Mouse (Mus musculus) C2C12 (cell line): ENCODE measurements around the gene Styx. TPM values are rescaled to one million over a fixed set of nuclear protein-coding genes. Genes with fewer than 3 reads are reported as not detected.
"Not testable (repeated sequence)": the region's sequence is repeated elsewhere in the genome, so short reads cannot be mapped to it uniquely, and the experiment has no call there.

ENCODE experiments used
- H3K27me3 ChIP-seq: one replicate; pipeline ENCODE4 v1.6.1; 2011; ENCODE audit not compliant: control insufficient read depth, insufficient read depth, insufficient read length
- H3K36me3 ChIP-seq: one replicate; pipeline ENCODE4 v1.6.1; 2011; ENCODE audit not compliant: control insufficient read depth, insufficient read depth
- H3K4me3 ChIP-seq: one replicate; pipeline ENCODE4 v1.5.1; 2011; ENCODE audit warnings: mild to moderate bottlenecking, control low read depth; ENCODE audit not compliant: poor library complexity, insufficient read depth, severe bottlenecking
- H3K79me2 ChIP-seq: one replicate; pipeline ENCODE4 v1.6.1; 2011; ENCODE audit not compliant: control insufficient read depth, insufficient read depth
- H3K79me3 ChIP-seq: one replicate; pipeline ENCODE4 v1.6.1; 2011; ENCODE audit warnings: low read depth, control low read depth
- H3ac ChIP-seq: one replicate; pipeline ENCODE3; 2011; ENCODE audit warnings: low read depth; ENCODE audit not compliant: control insufficient read depth, insufficient read length
- CEBPB ChIP-seq: IDR thresholded peaks from one replicate; pipeline ENCODE4 v1.6.1; 2011; ENCODE audit warnings: low read depth, mild to moderate bottlenecking, control low read depth, moderate library complexity
- CTCF ChIP-seq: IDR thresholded peaks from one replicate; pipeline ENCODE4 v1.5.1; 2011; ENCODE audit not compliant: control insufficient read depth, insufficient read depth, insufficient read length
- FOSL1 ChIP-seq: IDR thresholded peaks from one replicate; pipeline ENCODE4 v1.8.0; 2011; ENCODE audit warnings: mild to moderate bottlenecking, low read length; ENCODE audit not compliant: poor library complexity, insufficient read depth, severe bottlenecking
- MAX ChIP-seq: IDR thresholded peaks from one replicate; pipeline ENCODE4 v1.6.1; 2011; ENCODE audit warnings: mild to moderate bottlenecking, control low read depth
- MYOD1 ChIP-seq: IDR thresholded peaks from one replicate; pipeline ENCODE4 v1.6.1; 2011; ENCODE audit warnings: low read depth; ENCODE audit not compliant: control insufficient read depth, insufficient read length
- MYOG ChIP-seq: IDR thresholded peaks from one replicate; pipeline ENCODE4 v1.6.1; 2011; ENCODE audit not compliant: control insufficient read depth, insufficient read length; ENCODE audit errors: extremely low read depth
- USF1 ChIP-seq: IDR thresholded peaks from one replicate; pipeline ENCODE4 v1.6.1; 2011; ENCODE audit warnings: low read depth, mild to moderate bottlenecking, control low read depth, moderate library complexity
- microRNA-seq: library from miRNA; unstranded; fragments of <30 nt; microRNA quantifications from one replicate; pipeline ENCODE4, GENCODE M21; 2019; ENCODE audit warnings: borderline microRNAs expressed
- polyA plus RNA-seq: library from polyadenylated mRNA; unstranded; fragments of >200 nt; fragmentation: generic; extraction: Trizol; gene quantifications from one replicate; pipeline ENCODE4 v1.2.1, GENCODE M21; 2012; ENCODE audit warnings: missing spikeins

The Styx gene
- polyA plus RNA-seq, 1 experiment: 6.7 TPM

GRCm38 (mm10) chr14:45462374-45462773 is 111.5 kb downstream of the Styx start:
- no peak overlapping the region for H3ac ChIP-seq
- H3K4me3 ChIP-seq: no peak overlapping the region
- H3K79me2 ChIP-seq: no peaks in the 10 kb centered on the region
- no peak for TF ChIP-seq MYOD1
- H3K79me3 ChIP-seq: no peaks in the 10 kb centered on the region
- H3K36me3 ChIP-seq: peaks cover 80% of the 10 kb centered on the region
- H3K27me3 ChIP-seq: no peaks in the 10 kb centered on the region

- peaks cover 79% of the 10 kb centered on the region for H3K36me3 ChIP-seq
- no peaks in the 10 kb centered on the region for H3K27me3 ChIP-seq
- H3ac ChIP-seq: no peak overlapping the region
- H3K79me2 ChIP-seq: no peaks in the 10 kb centered on the region
- no peak overlapping the region for H3K4me3 ChIP-seq
- H3K79me3 ChIP-seq: no peaks in the 10 kb centered on the region
- no peak for TF ChIP-seq MAX
- TF ChIP-seq MYOD1: no peak
- TF ChIP-seq CTCF: no peak
- TF ChIP-seq CEBPB: no peak
- TF ChIP-seq MYOG: no peak
- TF ChIP-seq USF1: no peak
- TF ChIP-seq FOSL1: no peak
These were observed 112.1 kb downstream of the Styx start for GRCm38 (mm10) chr14:45462875-45463475.

- Histone ChIP-seq H3K27me3 (no peaks in the 10 kb centered on the region), H3K4me3 (no peak overlapping the region), H3ac (no peak overlapping the region), H3K79me2 (no peaks in the 10 kb centered on the region), H3K36me3 (peaks cover 82% of the 10 kb centered on the region), H3K79me3 (no peaks in the 10 kb centered on the region)
- TF ChIP-seq USF1 (no peak), CTCF (no peak), CEBPB (no peak), MAX (no peak), FOSL1 (no peak), MYOD1 (no peak), MYOG (no peak)
These were observed 112.7 kb downstream of the Styx start for GRCm38 (mm10) chr14:45463599-45463998.

GRCm38 (mm10) chr14:45464036-45465035 is 113.4 kb downstream of the Styx start:
- Histone ChIP-seq H3K79me2 (no peaks in the 10 kb centered on the region), H3K36me3 (peaks cover 82% of the 10 kb centered on the region), H3K27me3 (no peaks in the 10 kb centered on the region), H3ac (no peak overlapping the region), H3K4me3 (no peak overlapping the region), H3K79me3 (no peaks in the 10 kb centered on the region)
- TF ChIP-seq MAX (no peak), USF1 (no peak), CTCF (no peak), FOSL1 (no peak)

- not testable (repeated sequence) for H3ac ChIP-seq, H3K79me3 ChIP-seq, H3K79me2 ChIP-seq, H3K4me3 ChIP-seq, H3K27me3 ChIP-seq
- peaks cover 77% of the 10 kb centered on the region for H3K36me3 ChIP-seq
These were observed 115.5 kb downstream of the Styx start for GRCm38 (mm10) chr14:45466371-45466770.

- TF ChIP-seq MAX: no peak
- TF ChIP-seq MYOD1: no peak
- TF ChIP-seq FOSL1: no peak
- no peak for TF ChIP-seq USF1
- Histone ChIP-seq H3K79me2 (no peaks in the 10 kb centered on the region), H3K79me3 (no peaks in the 10 kb centered on the region), H3K27me3 (no peaks in the 10 kb centered on the region), H3ac (no peak overlapping the region), H3K36me3 (peaks cover 57% of the 10 kb centered on the region), H3K4me3 (no peak overlapping the region)
These were observed 118.6 kb downstream of the Styx start for GRCm38 (mm10) chr14:45469446-45469845.

Small RNAs within 50 kb of the gene (microRNA-seq; reads per million reads assigned to microRNA genes)
- not detected for gene Gm25353

Other genes starting within 250 kb of the Styx start
- gene Gpr137c, start 131.4 kb upstream of the Styx start, polyA plus RNA-seq: 0.01 TPM
- gene Txndc16, start 130.8 kb upstream of the Styx start, polyA plus RNA-seq: 0.67 TPM
- gene Ero1l, start 32.3 kb upstream of the Styx start, polyA plus RNA-seq: 9.0 TPM
- gene Psmc6, start 21.3 kb upstream of the Styx start, polyA plus RNA-seq: 47.5 TPM
- gene Gnpnat1, start 53.8 kb downstream of the Styx start, polyA plus RNA-seq: 12.5 TPM
- gene Fermt2, start 179.0 kb downstream of the Styx start, polyA plus RNA-seq: 40.9 TPM